ENCODE assay signal across 8 mouse cellular contexts in genomic region chr17:79110936-79111348, GRCm38 (mm10). TPM values are rescaled to one million over a fixed set of nuclear protein-coding genes. Genes with fewer than 3 reads are reported as not detected.
A peak's percentile ranks its signal among the peaks of the same experiment; 100 is the strongest.
DNase-seq lines count a peak whose midpoint lies in the region; ATAC-seq and TF ChIP-seq lines count a peak whose summit lies in the region.

No protein-coding gene starts in this region.

- H3K4me3 ChIP-seq in intestine, postnatal 0 days (ENCODE audit: low read depth, low read length), result no peak overlapping the region
- H3K4me3 ChIP-seq in intestine, embryonic 15.5 days (replicated peaks), result no peak overlapping the region
- H3K4me3 ChIP-seq in embryonic facial prominence, embryonic 10.5 days, result no peak overlapping the region
- H3K4me3 ChIP-seq in hindbrain, embryonic 10.5 days, result no peak overlapping the region
- H3K4me3 ChIP-seq in small intestine, adult 2 months (ENCODE audit: low read depth, low read length), result no peak overlapping the region

- TF ChIP-seq CTCF in intestine, postnatal 0 days (IDR thresholded peaks at IDR 0.05; ENCODE audit: low read depth), result peak; percentile 92
- TF ChIP-seq CTCF in small intestine, adult 2 months (IDR thresholded peaks at IDR 0.05; ENCODE audit: extremely low read depth, insufficient read length, insufficient replicate concordance, low read depth, low read length), result peak; percentile 58; the same call in 1 of the 2 replicates

- WGBS in intestine, postnatal 0 days, result 20% methylated on average over 5 of the region's 5 CpGs
- WGBS in intestine, embryonic 15.5 days, result 20% methylated on average over 5 of the region's 5 CpGs
- 29% methylated on average over 5 of the region's 5 CpGs for WGBS in embryonic facial prominence, embryonic 10.5 days
- WGBS in hindbrain, embryonic 10.5 days, result 28% methylated on average over 5 of the region's 5 CpGs
- WGBS in small intestine, adult 2 months, result 15% methylated on average over 5 of the region's 5 CpGs

- no peak for ATAC-seq in intestine, postnatal 0 days
- no peak for ATAC-seq in intestine, embryonic 15.5 days
- peak; percentile 77 for ATAC-seq in megakaryocyte-erythroid progenitor cell, adult 5-6 weeks (replicated peaks; ENCODE audit: low FRiP score, low TSS enrichment, poor library complexity, severe bottlenecking)

- no peak overlapping the region for H3K27ac ChIP-seq in intestine, postnatal 0 days (ENCODE audit: low read depth, low read length)
- no peak overlapping the region for H3K27ac ChIP-seq in intestine, embryonic 15.5 days
- no peak overlapping the region for H3K27ac ChIP-seq in embryonic facial prominence, embryonic 10.5 days (replicated peaks)
- no peak overlapping the region for H3K27ac ChIP-seq in hindbrain, embryonic 10.5 days
- H3K27ac ChIP-seq in small intestine, adult 2 months (ENCODE audit: insufficient read depth, low read depth, low read length), result no peak overlapping the region

- no peaks in the 10 kb centered on the region for H3K4me1 ChIP-seq in intestine, postnatal 0 days (replicated peaks; ENCODE audit: control insufficient read depth, insufficient read depth, low read length)
- H3K4me1 ChIP-seq in intestine, embryonic 15.5 days (replicated peaks), result no peaks in the 10 kb centered on the region
- H3K4me1 ChIP-seq in embryonic facial prominence, embryonic 10.5 days, result peaks cover 6% of the 10 kb centered on the region; the same call in 1 of the 2 replicates
- no peaks in the 10 kb centered on the region for H3K4me1 ChIP-seq in hindbrain, embryonic 10.5 days (replicated peaks)
- no peaks in the 10 kb centered on the region for H3K4me1 ChIP-seq in small intestine, adult 2 months (ENCODE audit: control insufficient read depth, insufficient read depth, insufficient read length, low read length)

- no peak for TF ChIP-seq POLR2A in small intestine, adult 2 months (IDR thresholded peaks at IDR 0.05; ENCODE audit: low read depth, low read length)

- peak; percentile 65 for DNase-seq in adrenal gland, postnatal 14 days
- DNase-seq in embryonic facial prominence, embryonic 10.5 days (ENCODE audit: low spot score), result peak; percentile 57
- DNase-seq in hindbrain, embryonic 10.5 days (ENCODE audit: low spot score), result peak; percentile 57
- peak; percentile 19 to 42 for DNase-seq in layer of hippocampus, postnatal 36 days

- no peak overlapping the region for H3K4me2 ChIP-seq in intestine, postnatal 0 days (replicated peaks; ENCODE audit: low read depth)
- no peak overlapping the region for H3K4me2 ChIP-seq in intestine, embryonic 15.5 days (replicated peaks)

- H3K9ac ChIP-seq in intestine, postnatal 0 days (ENCODE audit: low read depth, low read length), result no peak overlapping the region
- H3K9ac ChIP-seq in intestine, embryonic 15.5 days, result no peak overlapping the region

- no peaks in the 10 kb centered on the region for H3K9me3 ChIP-seq in intestine, postnatal 0 days (ENCODE audit: control insufficient read depth)
- no peaks in the 10 kb centered on the region for H3K9me3 ChIP-seq in intestine, embryonic 15.5 days
- no peaks in the 10 kb centered on the region for H3K9me3 ChIP-seq in embryonic facial prominence, embryonic 10.5 days
- no peaks in the 10 kb centered on the region for H3K9me3 ChIP-seq in hindbrain, embryonic 10.5 days

- H3K36me3 ChIP-seq in intestine, postnatal 0 days (ENCODE audit: control insufficient read depth, insufficient read depth), result no peaks in the 10 kb centered on the region
- H3K36me3 ChIP-seq in intestine, embryonic 15.5 days, result no peaks in the 10 kb centered on the region
- H3K36me3 ChIP-seq in embryonic facial prominence, embryonic 10.5 days (replicated peaks), result no peaks in the 10 kb centered on the region
- no peaks in the 10 kb centered on the region for H3K36me3 ChIP-seq in hindbrain, embryonic 10.5 days
- H3K36me3 ChIP-seq in small intestine, adult 2 months (ENCODE audit: control insufficient read depth, insufficient read depth, low read length), result no peaks in the 10 kb centered on the region

- H3K27me3 ChIP-seq in intestine, postnatal 0 days (replicated peaks; ENCODE audit: control insufficient read depth, insufficient read depth, low read length), result no peaks in the 10 kb centered on the region
- H3K27me3 ChIP-seq in intestine, embryonic 15.5 days (replicated peaks), result no peaks in the 10 kb centered on the region
- no peaks in the 10 kb centered on the region for H3K27me3 ChIP-seq in embryonic facial prominence, embryonic 10.5 days (replicated peaks; ENCODE audit: low read depth, poor library complexity, severe bottlenecking)
- no peaks in the 10 kb centered on the region for H3K27me3 ChIP-seq in hindbrain, embryonic 10.5 days (ENCODE audit: insufficient read depth, poor library complexity, severe bottlenecking)
- no peaks in the 10 kb centered on the region for H3K27me3 ChIP-seq in small intestine, adult 2 months (ENCODE audit: control insufficient read depth, insufficient read depth, low read length)

RNA-seq across cellular contexts. Expression of gene Qpct, which starts 59.2 kb away (rescaled TPM):
- 23.9 and 24.8 TPM in 2 replicates for polyA plus RNA-seq in intestine, postnatal 0 days (2015; fragmentation: Nextera tagmentation; extraction: Ambion mirVana)
- 10.6 and 12.4 TPM in 2 replicates for polyA plus RNA-seq in intestine, embryonic 15.5 days (2015; fragmentation: Nextera tagmentation; extraction: Ambion mirVana)
- total RNA-seq in adrenal gland, postnatal 14 days (2021), result 9.2 and 13.0 TPM in 2 replicates
- polyA plus RNA-seq in embryonic facial prominence, embryonic 10.5 days (2016; fragmentation: Nextera tagmentation; extraction: Ambion mirVana), result 2.9 and 3.6 TPM in 2 replicates
- 4.6 and 5.1 TPM in 2 replicates for polyA plus RNA-seq in hindbrain, embryonic 10.5 days (2016; fragmentation: Nextera tagmentation; extraction: Ambion mirVana)
- total RNA-seq in layer of hippocampus, postnatal 36 days (2021), result 10 to 100 TPM; 11.8 to 14.0 TPM
- total RNA-seq in megakaryocyte-erythroid progenitor cell, adult 5-6 weeks (2014; fragmentation: Nextera tagmentation), result not detected in 2 replicates
- 0.88 TPM in 1 of 2 replicates, not detected in the other for total RNA-seq in megakaryocyte-erythroid progenitor cell, adult 5-6 weeks (2017)
- 1.8 and 2.3 TPM in 2 replicates for polyA plus RNA-seq in small intestine, adult 2 months (2012; rRNA removed)
